In genomic region chr9:90206500-90206899, GRCm38 (mm10) we compare ENCODE assay signal across 8 mouse cellular contexts. TPM values are rescaled to one million over a fixed set of nuclear protein-coding genes. Genes with fewer than 3 reads are reported as not detected.
DNase-seq lines count a peak whose midpoint lies in the region; ATAC-seq lines count a peak whose summit lies in the region.
"Had no signal": no experiment of that assay in that cellular context is flagged by ENCODE, and none has a peak within 500 bp of the region (broad histone marks: within the 10 kb centered on the region; RNA-seq: fewer than 3 reads in every experiment).

No protein-coding gene starts in this region.

- peak; percentile 83 for ATAC-seq in inflammation-experienced regulatory T-cells, adult 6 months
- peak; percentile 58 for ATAC-seq in midbrain, embryonic 12.5 days (ENCODE audit: low FRiP score, low read depth)

- no peak overlapping the region for H3K9ac ChIP-seq in midbrain, embryonic 12.5 days (replicated peaks)

- H3K4me2 ChIP-seq in midbrain, embryonic 12.5 days (replicated peaks), result no peak overlapping the region

- H3K4me3 ChIP-seq in midbrain, embryonic 12.5 days, result no peak overlapping the region
- H3K4me3 ChIP-seq: megakaryocyte, embryonic 14.5 days had no signal

- peaks cover 17% of the 10 kb centered on the region; the same call in 1 of the 2 replicates for H3K36me3 ChIP-seq in midbrain, embryonic 12.5 days

- H3K27me3 ChIP-seq in midbrain, embryonic 12.5 days, result no peaks in the 10 kb centered on the region
- H3K27me3 ChIP-seq: megakaryocyte, embryonic 14.5 days had no signal

- H3K4me1 ChIP-seq in midbrain, embryonic 12.5 days, result no peaks in the 10 kb centered on the region; the same call in 1 of the 2 replicates

- WGBS in midbrain, embryonic 12.5 days, result 48% methylated on average over 2 of the region's 2 CpGs

- no peaks in the 10 kb centered on the region for H3K9me3 ChIP-seq in midbrain, embryonic 12.5 days
- H3K9me3 ChIP-seq: megakaryocyte, embryonic 14.5 days had no signal

- intact Hi-C loops in left cerebral cortex, postnatal 14 days (cut with DNase I), result loop anchor here (2.0 kb wide), 1 partner anchor 240 kb away; no protein-coding TSS in a partner anchor

- no peak overlapping the region for H3K27ac ChIP-seq in midbrain, embryonic 12.5 days (replicated peaks)

- DNase-seq in WW6 (ENCODE audit: low read depth, low spot score), result peak; percentile 47
- peak; percentile 81 for DNase-seq in cerebellum, adult 9-10 months
- peak; percentile 80 to 82 for DNase-seq in frontal cortex, postnatal 25 days (ENCODE audit: low spot score in 2 of 2)
- peak; percentile 72 to 85 for DNase-seq in left cerebral cortex, postnatal 14 days (ENCODE audit: low spot score in 2 of 2)
- peak; percentile 92 for DNase-seq in right cerebral cortex, postnatal 4 days

RNA-seq across cellular contexts. Expression of gene Adamts7, which starts 43.6 kb away (rescaled TPM):
- not detected for polyA plus RNA-seq in inflammation-experienced regulatory T-cells, adult 6 months (2017; shearing (Covaris generic))
- 1 to 10 TPM; 1.0 to 1.5 TPM for total RNA-seq in left cerebral cortex, postnatal 14 days (2021)
- polyA plus RNA-seq in midbrain, embryonic 12.5 days (2016; fragmentation: Nextera tagmentation; extraction: Ambion mirVana), result 24.0 and 25.7 TPM in 2 replicates

Comparison
In these comparisons a context has a peak if more than half of its experiments do, and no peak if none do; other contexts are left out.
1. RNA of gene Adamts7, which starts 43.6 kb away (polyA plus RNA-seq): 24.0 to 25.7 TPM in midbrain, embryonic 12.5 days; not detected in inflammation-experienced regulatory T-cells, adult 6 months; every median in the first group is over 10 times any median in the second.
2. Peak in every context shown above with its lines, with median percentiles within 50 percentile points of each other: DNase-seq.